Mouse (Mus musculus) spleen, adult 10 weeks (tissue): ENCODE data around the gene Vps4a. TPM values are rescaled to one million over a fixed set of nuclear protein-coding genes. Genes with fewer than 3 reads are reported as not detected.

ENCODE experiments used
- polyA plus RNA-seq: library from polyadenylated mRNA; stranded (reverse); fragments of 350-450 nt; fragmentation: Illumina TruSeq; extraction: RNeasy Lipid Tissue Mini Kit (QIAGEN cat#74804); gene quantifications from one replicate; pipeline ENCODE4 v1.2.3, GENCODE M21; 2015; ENCODE audit warnings: low replicate concordance; ENCODE audit not compliant: insufficient read depth

Vps4a gene
- 56.9 TPM for polyA plus RNA-seq

DNA sequence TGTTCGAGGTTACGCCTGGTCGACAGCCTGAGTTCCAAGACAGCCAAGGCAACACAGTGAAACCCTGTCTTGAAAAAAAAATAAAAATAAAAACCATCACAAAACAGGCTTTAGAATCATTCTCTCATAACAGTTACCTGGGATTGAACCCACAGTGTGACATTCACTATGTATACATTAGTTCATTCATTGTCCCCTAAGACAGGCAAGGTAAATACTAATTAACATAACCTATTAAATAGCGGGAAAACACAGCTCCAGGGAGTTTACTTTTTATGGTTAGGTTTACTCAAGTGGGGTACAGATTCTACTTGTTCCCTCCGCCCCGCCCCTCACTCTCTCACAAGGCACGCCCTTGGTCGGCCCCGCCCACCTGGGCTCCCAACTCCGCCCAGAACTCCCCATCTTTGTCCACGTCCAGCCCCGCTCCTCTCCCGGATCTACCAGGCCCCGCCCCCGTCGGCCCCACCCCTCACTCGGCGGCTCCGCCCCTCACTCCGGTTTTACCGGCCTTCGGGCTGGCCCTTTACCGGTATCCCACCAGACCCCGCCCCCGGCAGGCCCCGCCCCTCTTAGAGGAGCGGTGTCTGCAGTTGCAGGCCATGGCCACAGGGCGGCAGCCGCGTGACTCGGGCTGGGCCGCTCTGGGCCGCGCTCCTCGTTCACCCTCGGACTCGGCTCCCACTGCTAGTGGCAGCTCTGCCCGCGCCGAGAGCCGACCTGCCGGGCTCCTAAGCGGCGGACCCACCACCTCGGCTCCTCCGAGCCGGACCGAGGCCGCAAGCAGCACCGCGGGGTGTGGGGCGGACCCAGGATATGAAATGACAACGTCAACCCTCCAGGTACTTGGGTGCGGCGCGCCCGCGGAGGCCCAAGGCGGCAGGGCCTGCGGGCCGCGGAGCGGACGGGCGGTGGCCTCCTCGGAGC is at the start of gene Vps4a:
Gene Vps4a, plus strand, starts transcription at position 573 of the 927 bp plus-strand sequence.

DNA sequence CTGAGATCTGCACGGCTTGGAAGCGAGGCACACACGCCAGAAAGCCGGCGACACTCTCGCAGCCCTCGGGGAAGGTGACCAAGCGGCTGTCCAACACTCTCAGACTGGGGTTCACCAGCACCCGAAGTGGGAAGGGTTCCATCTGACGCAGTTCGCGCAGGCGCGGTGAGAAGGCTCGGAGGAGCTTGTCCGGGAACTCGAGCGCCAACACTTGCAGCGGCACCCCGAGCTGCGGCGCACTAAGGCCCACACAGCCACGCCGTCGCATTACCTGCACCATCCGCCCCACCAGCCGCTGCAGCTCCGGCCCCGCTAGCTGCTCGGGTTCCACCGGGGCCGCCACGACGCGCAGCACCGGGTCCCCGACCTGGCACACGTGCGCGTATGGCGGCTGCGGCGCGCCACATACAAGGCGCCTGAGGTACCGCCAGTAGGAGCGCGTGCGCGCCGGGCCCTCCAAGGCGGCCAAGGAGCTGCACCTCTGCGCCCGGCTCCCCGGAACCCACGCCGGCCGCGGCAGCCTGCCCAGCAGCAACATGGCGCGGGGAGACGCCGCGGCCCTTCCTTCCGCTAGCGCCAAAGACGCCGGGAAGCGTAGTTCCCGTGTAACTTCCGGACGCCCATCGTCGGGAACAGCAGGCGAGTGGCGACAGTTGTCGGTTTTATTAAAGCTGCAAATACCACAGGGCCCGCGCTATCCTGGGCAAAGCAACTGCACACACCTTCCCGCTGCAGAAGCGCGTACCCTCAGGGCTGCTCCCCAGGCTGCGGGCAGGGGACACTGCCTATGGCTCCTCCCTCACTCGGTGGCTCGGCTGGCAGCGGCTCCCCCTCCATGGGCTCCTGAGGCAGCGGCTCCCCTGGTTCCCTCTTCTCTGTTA is 17.3 kb downstream of the Vps4a start, which contains the start of gene Pdf:
Gene Pdf, minus strand, starts transcription at position 554 of the 881 bp plus-strand sequence.

DNA sequence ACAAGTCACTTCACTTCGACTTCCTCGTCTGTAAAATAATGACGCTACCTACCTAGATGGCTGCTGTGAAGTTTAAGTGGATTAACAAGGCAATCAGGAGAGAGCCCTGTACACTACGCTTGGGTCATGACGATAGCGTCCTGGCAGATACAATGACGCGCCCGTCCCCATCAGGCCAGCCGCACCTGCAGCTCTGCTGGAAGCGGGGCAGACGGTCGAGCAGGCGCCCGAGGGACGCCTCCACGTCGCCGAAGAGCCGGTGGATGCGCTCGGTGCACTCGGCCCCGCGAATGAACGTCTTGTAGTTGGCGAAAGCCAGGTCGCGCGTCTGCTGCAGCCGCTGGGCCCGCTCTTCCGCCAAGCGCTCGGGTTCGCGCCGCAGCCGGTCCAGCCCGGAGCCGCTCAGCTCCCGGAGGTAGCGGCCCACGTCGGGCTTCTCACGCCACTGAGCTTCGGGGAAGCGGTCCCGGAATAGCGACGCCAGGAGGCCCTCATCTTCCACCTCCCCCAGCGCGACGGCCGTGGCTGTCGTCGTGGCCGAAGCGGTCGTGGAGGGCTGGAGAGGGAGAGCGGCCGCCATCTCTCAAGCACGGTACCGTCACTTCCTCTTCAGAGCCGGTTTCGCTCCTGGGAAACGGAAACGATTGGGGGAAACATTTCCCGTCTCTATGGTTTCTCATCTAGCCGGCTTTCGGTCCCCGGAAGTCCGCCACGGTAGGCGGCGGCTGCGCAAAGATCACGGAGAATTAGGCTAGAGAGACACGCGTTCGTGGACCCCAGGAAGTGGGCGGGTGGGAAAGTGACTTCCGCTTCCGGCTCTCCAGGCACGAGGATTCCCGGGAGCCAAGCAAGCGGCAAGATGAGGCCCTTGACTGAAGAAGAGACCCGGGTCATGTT is 25.3 kb downstream of the Vps4a start, which contains the start of the genes Cog8 and Nip7:
Gene Cog8, minus strand, starts transcription at position 614 of the 897 bp plus-strand sequence.
Gene Nip7, plus strand, starts transcription at position 802 of the 897 bp plus-strand sequence.

DNA sequence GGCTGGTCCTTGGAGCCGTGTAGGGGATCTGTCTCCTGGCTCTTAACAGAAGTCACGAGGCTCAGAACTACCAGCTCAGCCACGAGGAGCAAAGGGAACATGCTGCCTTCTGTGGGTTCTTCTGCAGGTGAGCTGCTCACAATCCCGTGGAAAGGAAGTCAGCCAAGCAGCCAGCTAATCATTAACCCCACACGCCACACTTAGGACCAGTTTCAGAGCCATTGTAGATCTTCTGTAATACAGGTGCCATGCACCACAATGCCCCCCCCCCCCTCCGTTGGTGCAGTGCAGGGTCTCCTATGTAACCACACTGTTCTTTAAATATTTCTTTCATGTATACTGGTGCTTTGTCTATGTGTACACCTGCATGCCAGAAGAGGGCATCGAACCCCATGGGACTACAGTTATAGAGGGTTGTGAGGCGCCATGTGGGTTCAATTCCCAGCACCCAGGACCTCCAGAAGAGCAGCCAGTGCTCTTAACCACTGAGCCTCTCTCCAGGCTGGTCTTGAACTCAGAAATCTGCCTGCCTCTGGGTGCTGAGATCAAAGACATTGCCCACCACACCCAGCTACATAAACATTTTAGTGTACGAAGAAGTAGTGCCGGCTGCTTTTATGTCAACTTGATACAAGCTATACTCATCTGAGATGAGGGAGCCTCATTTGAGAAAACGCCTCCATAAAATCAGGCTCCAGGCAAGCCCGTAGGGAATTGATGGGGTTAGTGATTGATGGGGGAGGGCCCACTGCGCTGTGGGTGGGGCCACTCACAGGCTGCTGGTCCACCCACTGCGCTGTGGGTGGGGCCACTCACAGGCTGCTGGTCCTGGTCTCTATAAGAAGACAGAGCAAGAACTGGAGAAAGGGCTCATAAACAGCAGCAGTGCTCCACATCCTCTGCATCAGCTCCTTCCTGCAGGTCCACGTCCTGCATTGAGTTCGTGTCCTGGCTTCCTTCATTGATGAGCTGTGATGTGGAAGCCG is 34.8 kb downstream of the Vps4a start, which contains the start of gene Tmed6:
Gene Tmed6, minus strand, starts transcription at position 134 of the 986 bp plus-strand sequence.

Other genes starting within 250 kb of the Vps4a start
- 0.21 TPM for gene Has3, start 161.0 kb upstream of the Vps4a start, polyA plus RNA-seq
- 39.9 TPM for gene Utp4, start 137.6 kb upstream of the Vps4a start, polyA plus RNA-seq
- gene Sntb2, start 95.5 kb upstream of the Vps4a start, polyA plus RNA-seq: 18.5 TPM
- gene Pdf, start 17.4 kb downstream of the Vps4a start, polyA plus RNA-seq: 17.4 TPM
- gene Cog8, start 25.5 kb downstream of the Vps4a start, polyA plus RNA-seq: 33.0 TPM
- gene Nip7, start 25.7 kb downstream of the Vps4a start, polyA plus RNA-seq: 46.5 TPM
- 0.50 TPM for gene Tmed6, start 34.4 kb downstream of the Vps4a start, polyA plus RNA-seq
- gene Terf2, start 65.3 kb downstream of the Vps4a start, polyA plus RNA-seq: 55.2 TPM
- gene Cyb5b, start 119.4 kb downstream of the Vps4a start, polyA plus RNA-seq: 62.0 TPM